Mouse (Mus musculus) ES-E14 (cell line): ENCODE measurements around the gene Zfp692. TPM values are rescaled to one million over a fixed set of nuclear protein-coding genes. Genes with fewer than 3 reads are reported as not detected.

ENCODE experiments used
- DNase-seq: peaks from one replicate; pipeline ENCODE4 v3.0.0-alpha.2; 2013; ENCODE audit warnings: low read depth, low spot score
- H3K27ac ChIP-seq: 2 replicates; pipeline ENCODE4 v1.5.1; 2012; ENCODE audit warnings: low read depth, mild to moderate bottlenecking, low read length, moderate library complexity, mixed read lengths; ENCODE audit not compliant: poor library complexity, insufficient read depth, severe bottlenecking
- H3K36me3 ChIP-seq: 2 replicates; pipeline ENCODE4 v1.6.1; 2012; ENCODE audit warnings: mild to moderate bottlenecking, low read length, moderate library complexity, mixed read lengths; ENCODE audit not compliant: control insufficient read depth, poor library complexity, insufficient read depth, severe bottlenecking
- H3K4me1 ChIP-seq, 2 experiments: fragments of 150-350 bp in 1 of 2; sonication (generic) in 1 of 2; 2 replicates each; pipeline ENCODE4 v1.6.1; 2012; ENCODE audit warnings: low read length in 2 of 2, mild to moderate bottlenecking in 1 of 2, mixed read lengths in 1 of 2; ENCODE audit not compliant: control insufficient read depth in 2 of 2, insufficient read depth in 2 of 2, poor library complexity in 1 of 2
- H3K4me3 ChIP-seq, 2 experiments: fragments of 150-350 bp in 1 of 2; sonication (generic) in 1 of 2; 2 replicates each; pipeline ENCODE4 v1.5.1; 2012; ENCODE audit warnings: low read length in 2 of 2, low read depth in 1 of 2, mild to moderate bottlenecking in 1 of 2, mixed read lengths in 1 of 2; ENCODE audit not compliant: insufficient read depth in 1 of 2, poor library complexity in 1 of 2, severe bottlenecking in 1 of 2
- H3K9ac ChIP-seq: 2 replicates; pipeline ENCODE4 v1.6.1; 2012; ENCODE audit warnings: low read depth, mild to moderate bottlenecking, low read length, mixed read lengths; ENCODE audit not compliant: poor library complexity, insufficient read depth, severe bottlenecking
- H3K9me3 ChIP-seq: fragments of 150-350 bp; sonication (generic); 2 replicates; pipeline ENCODE4 v1.6.1; 2012; ENCODE audit warnings: low read depth, mild to moderate bottlenecking, low read length; ENCODE audit not compliant: control insufficient read depth, insufficient read depth
- CHD2 ChIP-seq: IDR thresholded peaks from 2 replicates; pipeline ENCODE4 v1.6.1; 2014; ENCODE audit warnings: mild to moderate bottlenecking, low read depth, low read length, inconsistent platforms
- HCFC1 ChIP-seq: IDR thresholded peaks from 2 replicates; pipeline ENCODE4 v1.6.1; 2012; ENCODE audit warnings: low read length, inconsistent platforms, borderline replicate concordance; ENCODE audit not compliant: insufficient read depth
- MAFK ChIP-seq: IDR thresholded peaks from 2 replicates; pipeline ENCODE4 v1.6.1; 2014; ENCODE audit warnings: mild to moderate bottlenecking, low read depth, low read length, inconsistent platforms; ENCODE audit not compliant: insufficient read depth
- ZC3H11A ChIP-seq: IDR thresholded peaks from 2 replicates; pipeline ENCODE4 v1.6.1; 2012; ENCODE audit warnings: low read depth, mild to moderate bottlenecking, inconsistent platforms, low read length, borderline replicate concordance
- ZNF384 ChIP-seq: IDR thresholded peaks from 2 replicates; pipeline ENCODE4 v1.6.1; 2012; ENCODE audit warnings: low read depth, low read length, inconsistent platforms
- in situ Hi-C, 2 experiments: fragments of 600-800 bp; cut with MboI; formaldehyde crosslinking; loops; one replicate each; pipeline ENCODE4 v1.15.1; 2025; ENCODE audit warnings: low sequenced_read_pairs in 2 of 2, inconsistent platforms in 1 of 2; ENCODE audit not compliant: unreplicated experiment in 2 of 2
- total RNA-seq: library from RNA; depleted of rRNA; stranded (reverse); fragments of 300-350 nt; gene quantifications from 2 replicates; pipeline ENCODE4 v1.2.3, GENCODE M21; 2012

Gene Zfp692
- total RNA-seq, 1 experiment, result 28.0 TPM

DNA sequence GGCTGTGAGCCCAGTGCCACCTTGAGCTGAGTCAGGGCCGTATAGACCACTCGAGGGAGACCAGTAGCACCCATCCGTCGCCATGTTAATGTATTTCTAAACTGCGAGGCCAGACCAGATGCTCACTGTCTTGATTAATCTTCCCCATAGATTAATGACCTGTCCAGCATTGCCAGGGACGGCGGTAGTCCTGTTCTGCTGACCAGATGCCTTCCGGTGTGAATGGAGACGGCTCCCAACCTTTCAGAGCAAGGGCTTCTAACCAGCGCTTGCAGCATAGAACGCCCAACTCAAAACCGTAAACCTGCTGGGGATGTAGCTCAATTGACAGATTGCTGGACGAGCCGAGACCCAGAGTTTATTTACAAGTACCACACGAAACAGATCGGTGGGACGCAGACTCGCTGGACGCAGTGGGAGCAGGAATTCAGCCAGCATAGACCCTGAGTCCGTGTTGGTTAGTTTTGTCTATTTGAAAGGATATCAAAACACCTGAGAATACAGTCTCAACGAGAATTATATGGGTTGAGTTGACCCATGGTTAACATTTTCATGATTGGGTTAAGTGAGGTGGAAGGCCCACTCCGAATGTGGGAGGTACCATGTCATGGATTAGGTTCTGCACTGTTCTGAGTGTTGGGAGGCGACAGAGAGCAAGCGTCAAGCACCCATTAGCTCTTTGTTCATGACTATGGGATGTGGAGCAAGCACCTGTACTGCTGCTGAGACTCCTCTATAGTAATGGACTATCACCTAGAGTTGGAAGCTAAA is 16.9 kb downstream of the Zfp692 start:
- DNase-seq, result no peak
- TF ChIP-seq ZNF384, result no peak
- no peak for TF ChIP-seq MAFK
- TF ChIP-seq ZC3H11A, result no peak
- TF ChIP-seq CHD2, result no peak
- no peak for TF ChIP-seq HCFC1
- H3K9ac ChIP-seq, result peak overlapping the region; percentile 69
- peaks cover 0 to 4% of the 10 kb centered on the region in 2 experiments; a peak in 2 of 4 replicates for H3K4me1 ChIP-seq
- no peaks in the 10 kb centered on the region for H3K9me3 ChIP-seq
- H3K27ac ChIP-seq, result no peak overlapping the region
- in situ Hi-C loops, result no loop called here
- no peaks in the 10 kb centered on the region for H3K36me3 ChIP-seq
- peak overlapping the region; percentile 70 to 78 for H3K4me3 ChIP-seq

DNA sequence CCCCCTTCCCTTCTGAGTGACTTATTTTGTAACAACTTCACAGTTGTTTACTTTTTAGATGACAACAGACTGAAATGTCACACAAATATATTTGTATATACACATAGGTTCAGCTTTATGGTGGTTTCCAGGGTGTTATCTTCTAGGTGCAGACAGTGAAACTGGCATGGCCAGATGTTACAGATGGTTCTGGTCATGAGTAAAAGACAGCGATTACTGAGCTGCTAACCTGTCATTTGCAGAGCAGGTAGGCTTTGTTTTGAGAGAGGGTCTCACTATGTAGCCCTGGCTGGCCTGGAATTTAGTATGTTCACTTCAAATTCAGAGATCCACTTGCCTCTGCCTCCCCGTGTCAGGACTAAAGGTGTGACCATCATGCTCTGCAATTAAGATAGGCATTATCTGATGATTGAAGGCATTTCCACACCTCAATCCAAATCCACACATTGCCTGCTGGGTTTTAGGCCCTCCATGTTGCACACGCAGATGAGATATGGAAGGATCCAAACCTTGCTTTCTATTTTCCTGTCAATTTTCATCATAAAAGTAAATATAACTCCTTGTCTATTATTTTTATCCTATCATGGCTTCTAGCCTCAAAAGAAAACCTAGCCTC is 17.9 kb downstream of the Zfp692 start:
- no peak for DNase-seq
- Histone ChIP-seq H3K9me3 (no peaks in the 10 kb centered on the region), H3K4me3 (no peak overlapping the region), H3K9ac (no peak overlapping the region), H3K4me1 (peaks cover 0 to 6% of the 10 kb centered on the region in 2 experiments; a peak in 2 of 4 replicates), H3K27ac (no peak overlapping the region), H3K36me3 (no peaks in the 10 kb centered on the region)
- in situ Hi-C loops, result no loop called here
- no peak for TF ChIP-seq ZC3H11A
- no peak for TF ChIP-seq CHD2
- no peak for TF ChIP-seq MAFK
- no peak for TF ChIP-seq HCFC1
- TF ChIP-seq ZNF384, result no peak

DNA sequence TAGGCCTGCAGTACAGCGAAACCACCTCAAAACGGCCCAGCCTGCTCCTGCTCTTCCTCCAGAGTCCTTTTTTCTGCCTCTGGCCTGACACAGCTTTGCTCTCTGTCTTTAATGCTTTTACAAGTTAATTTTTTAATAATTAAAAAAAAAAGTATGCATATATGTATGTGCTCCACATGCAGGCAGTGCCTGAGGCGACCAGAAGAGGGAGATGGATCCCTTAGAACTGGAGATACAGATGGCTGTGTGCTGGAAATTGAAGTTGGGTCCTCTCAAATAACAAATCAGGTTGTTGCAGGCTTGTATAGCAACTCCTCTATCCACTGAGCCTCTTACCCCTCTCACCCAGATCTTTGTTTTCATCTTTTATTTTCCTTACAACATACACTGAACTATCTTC is 19.9 kb downstream of the Zfp692 start:
- no peak for DNase-seq
- peaks cover 0 to 8% of the 10 kb centered on the region in 2 experiments; a peak in 2 of 4 replicates for H3K4me1 ChIP-seq
- no peak overlapping the region for H3K27ac ChIP-seq
- H3K4me3 ChIP-seq, result no peak overlapping the region
- H3K9me3 ChIP-seq, result no peaks in the 10 kb centered on the region
- in situ Hi-C loops, result no loop called here
- no peak overlapping the region for H3K9ac ChIP-seq
- TF ChIP-seq MAFK, result no peak
- TF ChIP-seq CHD2, result no peak
- no peak for TF ChIP-seq HCFC1
- TF ChIP-seq ZC3H11A, result no peak
- TF ChIP-seq ZNF384, result no peak
- peaks cover 4% of the 10 kb centered on the region; the same call in 1 of the 2 replicates for H3K36me3 ChIP-seq

DNA sequence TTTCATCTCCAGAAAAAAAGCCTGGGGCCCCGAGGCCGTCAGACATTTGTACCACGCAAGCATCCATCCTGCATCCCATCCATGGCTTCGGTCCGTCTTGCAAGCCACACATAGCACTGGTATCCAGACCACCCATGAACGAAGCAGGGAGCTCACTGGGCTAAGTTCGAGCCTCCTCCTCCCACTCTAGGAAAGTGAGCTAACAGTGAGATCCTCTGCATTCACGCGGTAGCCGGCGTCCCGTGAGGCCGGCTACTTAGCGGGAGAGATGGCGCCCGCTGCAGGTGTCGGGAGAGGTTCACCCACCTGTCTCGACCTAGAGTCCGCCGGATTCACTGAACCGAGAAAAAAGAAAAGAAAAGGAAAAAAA is 23.0 kb downstream of the Zfp692 start:
- no peak for TF ChIP-seq MAFK
- TF ChIP-seq CHD2, result peak; percentile 65; the same call in 1 of the 2 replicates
- Histone ChIP-seq H3K9ac (peak overlapping the region; percentile 96), H3K9me3 (no peaks in the 10 kb centered on the region), H3K36me3 (peaks cover 4% of the 10 kb centered on the region; the same call in 1 of the 2 replicates), H3K4me1 (peaks cover 0 to 4% of the 10 kb centered on the region in 2 experiments; a peak in 1 of 4 replicates), H3K4me3 (peak overlapping the region; percentile 86 to 98), H3K27ac (peak overlapping the region; percentile 78)
- DNase-seq, result peak; percentile 39
- in situ Hi-C loops, result no loop called here
